Mouse (Mus musculus): Measurements from ENCODE around the gene Vcpkmt.

- TF ChIP-seq POLR2A (IDR thresholded peaks at IDR 0.05; ENCODE audit: borderline replicate concordance, control insufficient read depth, low read depth, low read length): no peak
- no peak for TF ChIP-seq CTCF (IDR thresholded peaks at IDR 0.05; ENCODE audit: control insufficient read depth, insufficient read depth, low read length)
Measured at GRCm38 (mm10) chr12:69544994-69545393, 37.8 kb downstream of the Vcpkmt start.

Measured in bone marrow, adult 2 months (tissue).